Mouse (Mus musculus) hindbrain, embryonic 12.5 days (tissue): ENCODE results near the gene Armc10. TPM values are rescaled to one million over a fixed set of nuclear protein-coding genes. Genes with fewer than 3 reads are reported as not detected.

Experiments
- ATAC-seq: fragments of 200-750 bp; cut with Nextera tagmentation; 2 replicates; pipeline ENCODE4 v1.8.0; 2017; ENCODE audit warnings: moderate TSS enrichment; ENCODE audit not compliant: low FRiP score
- H3K27ac ChIP-seq: fragments of 300-500 bp; sonication (generic); 2 replicates; pipeline ENCODE4 v1.5.1; 2016; ENCODE audit warnings: mild to moderate bottlenecking
- H3K27me3 ChIP-seq: fragments of 300-500 bp; sonication (generic); 2 replicates; pipeline ENCODE4 v1.6.1; 2016; ENCODE audit warnings: mild to moderate bottlenecking
- H3K36me3 ChIP-seq: fragments of 300-500 bp; sonication (generic); 2 replicates; pipeline ENCODE4 v1.6.1; 2016; ENCODE audit warnings: mild to moderate bottlenecking
- H3K4me1 ChIP-seq: fragments of 300-500 bp; sonication (generic); 2 replicates; pipeline ENCODE4 v1.6.1; 2016
- H3K4me2 ChIP-seq: fragments of 300-500 bp; sonication (generic); replicated peaks from 2 replicates; pipeline ENCODE4 v1.6.1; 2016; ENCODE audit warnings: mild to moderate bottlenecking
- H3K4me3 ChIP-seq: fragments of 300-500 bp; sonication (generic); 2 replicates; pipeline ENCODE4 v1.5.1; 2016; ENCODE audit warnings: mild to moderate bottlenecking
- H3K9ac ChIP-seq: fragments of 300-500 bp; sonication (generic); 2 replicates; pipeline ENCODE4 v1.6.1; 2016; ENCODE audit warnings: mild to moderate bottlenecking, moderate library complexity
- H3K9me3 ChIP-seq: fragments of 300-500 bp; sonication (generic); replicated peaks from 2 replicates; pipeline ENCODE4 v1.6.1; 2016; ENCODE audit warnings: mild to moderate bottlenecking
- WGBS: fragments of 180-500 bp; shearing (Covaris S2); methylation state at CpG from one replicate; pipeline ENCODE4 v1.1.7; 2016; 5-methylcytosine and 5-hydroxymethylcytosine counted together
- polyA plus RNA-seq: library from polyadenylated mRNA; unstranded; fragments of >200 nt; fragmentation: Nextera tagmentation; extraction: Ambion mirVana; gene quantifications from 2 replicates; pipeline ENCODE4 v1.2.1, GENCODE M21; 2016

Armc10 gene
- polyA plus RNA-seq, 1 experiment from 2014 or later = 67.5 TPM

GRCm38 (mm10) chr5:21646133-21646491, 499 bp downstream of the Armc10 start:
- Histone ChIP-seq H3K36me3 (peaks cover 30% of the 10 kb centered on the region), H3K27ac (peak overlapping the region; percentile 96), H3K4me3 (peak overlapping the region; percentile 82), H3K27me3 (no peaks in the 10 kb centered on the region; the same call in 1 of the 2 replicates), H3K9ac (peak overlapping the region; percentile 86), H3K9me3 (no peaks in the 10 kb centered on the region), H3K4me1 (peaks cover 11% of the 10 kb centered on the region), H3K4me2 (peak overlapping the region; percentile 72)
- WGBS = under 1% methylated on average over 25 of the region's 25 CpGs
- ATAC-seq = peak; percentile 44

- Histone ChIP-seq H3K4me2 (no peak overlapping the region), H3K4me3 (no peak overlapping the region), H3K36me3 (peaks cover 60% of the 10 kb centered on the region), H3K27me3 (no peaks in the 10 kb centered on the region), H3K9ac (no peak overlapping the region), H3K9me3 (no peaks in the 10 kb centered on the region), H3K27ac (no peak overlapping the region), H3K4me1 (peaks cover 11% of the 10 kb centered on the region)
- ATAC-seq = no peak
- 82% methylated on average over 2 of the region's 2 CpGs for WGBS
These were observed 5.1 kb downstream of the Armc10 start for GRCm38 (mm10) chr5:21650736-21651135.

- WGBS = 91% methylated on average over 7 of the region's 7 CpGs
These were observed 6.4 kb downstream of the Armc10 start for GRCm38 (mm10) chr5:21651885-21652612.

GRCm38 (mm10) chr5:21656912-21657311, 11.3 kb downstream of the Armc10 start:
- no peak overlapping the region for H3K4me2 ChIP-seq
- WGBS = 88% methylated on average over 9 of the region's 9 CpGs
- no peak for ATAC-seq

More at GRCm38 (mm10) chr5:21651885-21652612, 6.4 kb downstream of the Armc10 start:
- Histone ChIP-seq H3K4me3 (no peak overlapping the region), H3K4me2 (no peak overlapping the region), H3K9ac (no peak overlapping the region), H3K9me3 (no peaks in the 10 kb centered on the region), H3K36me3 (peaks cover 66% of the 10 kb centered on the region), H3K4me1 (peaks cover 5% of the 10 kb centered on the region), H3K27ac (no peak overlapping the region), H3K27me3 (no peaks in the 10 kb centered on the region)
- ATAC-seq = no peak

GRCm38 (mm10) chr5:21658038-21658437, 12.4 kb downstream of the Armc10 start:
- Histone ChIP-seq H3K4me2 (no peak overlapping the region), H3K4me3 (no peak overlapping the region), H3K4me1 (peaks cover 3% of the 10 kb centered on the region; the same call in 1 of the 2 replicates), H3K9me3 (no peaks in the 10 kb centered on the region), H3K27ac (no peak overlapping the region), H3K9ac (no peak overlapping the region), H3K36me3 (peaks cover 73% of the 10 kb centered on the region), H3K27me3 (no peaks in the 10 kb centered on the region)
- WGBS = 89% methylated on average over 6 of the region's 6 CpGs
- ATAC-seq = no peak

More at GRCm38 (mm10) chr5:21656912-21657311, 11.3 kb downstream of the Armc10 start:
- Histone ChIP-seq H3K36me3 (peaks cover 75% of the 10 kb centered on the region), H3K9ac (no peak overlapping the region), H3K4me3 (no peak overlapping the region), H3K27me3 (no peaks in the 10 kb centered on the region), H3K4me1 (peaks cover 3% of the 10 kb centered on the region; the same call in 1 of the 2 replicates), H3K9me3 (no peaks in the 10 kb centered on the region), H3K27ac (no peak overlapping the region)

GRCm38 (mm10) chr5:21658623-21659395, 13.2 kb downstream of the Armc10 start:
- Histone ChIP-seq H3K4me2 (no peak overlapping the region), H3K27me3 (no peaks in the 10 kb centered on the region), H3K4me1 (peaks cover 3% of the 10 kb centered on the region; the same call in 1 of the 2 replicates), H3K36me3 (peaks cover 72% of the 10 kb centered on the region), H3K9ac (no peak overlapping the region), H3K27ac (no peak overlapping the region; the same call in 1 of the 2 replicates), H3K4me3 (no peak overlapping the region), H3K9me3 (no peaks in the 10 kb centered on the region)
- peak; percentile 54 for ATAC-seq
- WGBS = 57% methylated on average over 11 of the region's 11 CpGs

- no peak overlapping the region for H3K9ac ChIP-seq
- ATAC-seq = no peak
- no peak overlapping the region for H3K4me2 ChIP-seq
- H3K27ac ChIP-seq = no peak overlapping the region
- H3K36me3 ChIP-seq = peaks cover 77% of the 10 kb centered on the region
- peaks cover 3% of the 10 kb centered on the region; the same call in 1 of the 2 replicates for H3K4me1 ChIP-seq
- no peak overlapping the region for H3K4me3 ChIP-seq
- H3K27me3 ChIP-seq = no peaks in the 10 kb centered on the region
- WGBS = 95% methylated on average over 6 of the region's 6 CpGs
- no peaks in the 10 kb centered on the region for H3K9me3 ChIP-seq
These were observed 15.2 kb downstream of the Armc10 start for GRCm38 (mm10) chr5:21660850-21661249.

GRCm38 (mm10) chr5:21663081-21663480, 17.5 kb downstream of the Armc10 start:
- ATAC-seq = no peak
- no peak overlapping the region for H3K4me2 ChIP-seq
- peaks cover 64% of the 10 kb centered on the region for H3K36me3 ChIP-seq
- WGBS = 95% methylated on average over 11 of the region's 11 CpGs
- no peaks in the 10 kb centered on the region for H3K9me3 ChIP-seq
- H3K27me3 ChIP-seq = no peaks in the 10 kb centered on the region
- H3K9ac ChIP-seq = no peak overlapping the region
- H3K4me1 ChIP-seq = peaks cover 3% of the 10 kb centered on the region; the same call in 1 of the 2 replicates
- no peak overlapping the region for H3K4me3 ChIP-seq
- H3K27ac ChIP-seq = no peak overlapping the region

GRCm38 (mm10) chr5:21667191-21668137, 21.9 kb downstream of the Armc10 start:
- 62% methylated on average over 8 of the region's 8 CpGs for WGBS
- peaks cover 26% of the 10 kb centered on the region for H3K36me3 ChIP-seq
- H3K9me3 ChIP-seq = no peaks in the 10 kb centered on the region
- H3K27me3 ChIP-seq = no peaks in the 10 kb centered on the region
- H3K4me2 ChIP-seq = no peak overlapping the region
- no peak overlapping the region for H3K9ac ChIP-seq
- no peaks in the 10 kb centered on the region for H3K4me1 ChIP-seq
- no peak overlapping the region for H3K27ac ChIP-seq
- no peak for ATAC-seq
- H3K4me3 ChIP-seq = no peak overlapping the region

GRCm38 (mm10) chr5:21669307-21669706, 23.7 kb downstream of the Armc10 start:
- H3K36me3 ChIP-seq = 0 out of 2 replicates have a peak, but pooled peaks cover 10% of the 10 kb centered on the region
- no peak overlapping the region for H3K4me2 ChIP-seq
- no peaks in the 10 kb centered on the region for H3K9me3 ChIP-seq
- no peak overlapping the region for H3K9ac ChIP-seq
- no peak overlapping the region for H3K27ac ChIP-seq
- no peaks in the 10 kb centered on the region for H3K27me3 ChIP-seq
- H3K4me1 ChIP-seq = peaks cover 3% of the 10 kb centered on the region; the same call in 1 of the 2 replicates
- H3K4me3 ChIP-seq = no peak overlapping the region
- WGBS = 98% methylated on average over 2 of the region's 2 CpGs
- ATAC-seq = no peak

GRCm38 (mm10) chr5:21672812-21673635, 27.4 kb downstream of the Armc10 start:
- Histone ChIP-seq H3K9me3 (no peaks in the 10 kb centered on the region), H3K4me2 (peak overlapping the region; percentile 13), H3K4me1 (peaks cover 3% of the 10 kb centered on the region; the same call in 1 of the 2 replicates), H3K36me3 (peaks cover 20% of the 10 kb centered on the region), H3K4me3 (no peak overlapping the region), H3K9ac (no peak overlapping the region), H3K27me3 (no peaks in the 10 kb centered on the region), H3K27ac (no peak overlapping the region)
- 51% methylated on average over 23 of the region's 23 CpGs for WGBS
- ATAC-seq = peak; percentile 69
